Mouse (Mus musculus): ENCODE data around the gene Arid1b. TPM values are rescaled to one million over a fixed set of nuclear protein-coding genes. Genes with fewer than 3 reads are reported as not detected.

Arid1b gene
- polyA plus RNA-seq, 1 experiment from 2014 or later = 5.0 TPM

DNA sequence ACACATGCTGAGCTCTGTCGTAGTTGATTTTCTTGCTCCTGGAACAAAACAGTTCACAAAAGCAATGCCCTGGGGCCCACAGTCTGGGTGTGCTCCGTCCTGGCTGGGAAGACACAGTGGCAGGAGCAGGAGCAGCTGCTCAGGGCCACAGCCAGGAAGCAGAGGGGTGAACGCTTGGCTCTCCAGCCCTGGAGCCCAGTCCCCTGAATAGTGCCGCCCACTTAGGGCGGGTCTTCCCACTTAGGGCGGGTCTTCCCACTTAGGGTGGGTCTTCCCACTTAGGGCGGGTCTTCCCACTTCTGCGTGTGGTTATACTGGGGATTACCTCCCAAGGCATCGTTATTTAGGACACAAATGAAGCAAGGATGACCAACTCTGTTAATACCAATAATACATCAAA lies 264.8 kb downstream of the Arid1b start:
- Histone ChIP-seq H3K4me3 (no peak overlapping the region), H3K4me1 (replicated peaks) (peaks cover 22% of the 10 kb centered on the region), H3K9ac (no peak overlapping the region), H3K27me3 (no peaks in the 10 kb centered on the region), H3K27ac (peak overlapping the region; percentile 24; the same call in 1 of the 2 replicates), H3K36me3 (no peaks in the 10 kb centered on the region), H3K4me2 (no peak overlapping the region), H3K9me3 (replicated peaks) (no peaks in the 10 kb centered on the region)
- no peak for ATAC-seq (replicated peaks; ENCODE audit: insufficient number of reproducible peaks, insufficient read depth, low FRiP score, low read depth)
- WGBS = 82% methylated on average over 9 of the region's 9 CpGs

DNA sequence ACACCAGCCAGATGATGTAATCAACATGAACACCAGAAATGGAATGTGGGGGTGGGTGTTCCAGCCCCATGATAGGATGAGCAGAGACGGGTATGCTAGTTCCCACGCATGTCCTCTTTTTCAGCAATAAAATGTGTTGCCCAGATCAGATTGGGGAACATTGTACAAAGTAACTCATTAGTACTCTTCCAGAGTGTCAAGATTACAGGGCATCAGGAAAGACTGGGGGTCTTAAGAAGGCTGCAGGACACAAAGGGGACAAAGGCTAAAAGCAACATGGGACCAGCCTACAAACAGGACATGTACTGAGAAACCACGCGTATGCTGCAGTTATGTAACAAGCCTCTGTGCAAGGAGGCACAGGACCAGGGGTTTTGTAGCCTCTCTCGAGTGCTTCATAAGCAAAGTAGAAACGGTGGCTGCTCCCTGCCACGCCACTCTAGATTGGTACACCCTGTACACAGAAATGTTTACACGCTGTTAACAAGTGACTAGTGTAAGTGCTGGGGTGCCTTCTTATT lies 267.1 kb downstream of the Arid1b start:
- Histone ChIP-seq H3K4me1 (replicated peaks) (peaks cover 25% of the 10 kb centered on the region), H3K9me3 (replicated peaks) (no peaks in the 10 kb centered on the region), H3K9ac (no peak overlapping the region), H3K4me3 (no peak overlapping the region), H3K36me3 (no peaks in the 10 kb centered on the region), H3K27me3 (no peaks in the 10 kb centered on the region), H3K4me2 (no peak overlapping the region), H3K27ac (no peak overlapping the region)
- ATAC-seq (replicated peaks; ENCODE audit: insufficient number of reproducible peaks, insufficient read depth, low FRiP score, low read depth) = no peak
- WGBS = 80% methylated on average over 8 of the region's 8 CpGs

- Histone ChIP-seq H3K27ac (no peak overlapping the region), H3K4me1 (replicated peaks) (peaks cover 25% of the 10 kb centered on the region), H3K4me2 (no peak overlapping the region), H3K9ac (no peak overlapping the region), H3K27me3 (no peaks in the 10 kb centered on the region), H3K9me3 (replicated peaks) (no peaks in the 10 kb centered on the region), H3K4me3 (no peak overlapping the region), H3K36me3 (no peaks in the 10 kb centered on the region)
- no peak for ATAC-seq (replicated peaks; ENCODE audit: insufficient number of reproducible peaks, insufficient read depth, low FRiP score, low read depth)
- 74% methylated on average over 22 of the region's 22 CpGs for WGBS
Observed at GRCm38 (mm10) chr17:5261874-5262605, 267.9 kb downstream of the Arid1b start.

DNA sequence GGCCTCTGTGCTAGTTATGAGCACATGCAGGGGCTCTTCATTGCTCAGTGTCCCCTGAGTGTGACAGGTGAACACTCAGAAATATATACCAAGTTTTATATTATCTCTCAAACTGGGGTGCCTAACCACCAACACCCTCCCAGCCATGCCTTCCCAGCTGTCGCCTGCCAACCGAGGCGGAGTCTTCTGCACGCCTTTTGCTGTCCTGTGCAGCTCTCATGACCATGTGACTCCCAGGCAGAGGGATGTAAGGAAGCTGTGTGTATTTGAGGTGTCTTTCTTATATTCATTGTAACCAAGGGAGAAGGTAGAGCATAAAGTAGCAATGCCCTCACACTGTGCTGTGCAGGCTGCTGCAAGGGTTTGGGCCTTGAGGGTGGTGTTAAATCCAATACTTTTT lies 268.7 kb downstream of the Arid1b start:
- ATAC-seq (replicated peaks; ENCODE audit: insufficient number of reproducible peaks, insufficient read depth, low FRiP score, low read depth) = no peak
- H3K4me2 ChIP-seq = no peak overlapping the region
- no peak overlapping the region for H3K27ac ChIP-seq
- no peaks in the 10 kb centered on the region for H3K9me3 ChIP-seq (replicated peaks)
- 73% methylated on average over 4 of the region's 4 CpGs for WGBS
- H3K4me3 ChIP-seq = no peak overlapping the region
- no peaks in the 10 kb centered on the region for H3K36me3 ChIP-seq
- H3K27me3 ChIP-seq = no peaks in the 10 kb centered on the region
- H3K9ac ChIP-seq = no peak overlapping the region
- H3K4me1 ChIP-seq (replicated peaks) = peaks cover 21% of the 10 kb centered on the region

DNA sequence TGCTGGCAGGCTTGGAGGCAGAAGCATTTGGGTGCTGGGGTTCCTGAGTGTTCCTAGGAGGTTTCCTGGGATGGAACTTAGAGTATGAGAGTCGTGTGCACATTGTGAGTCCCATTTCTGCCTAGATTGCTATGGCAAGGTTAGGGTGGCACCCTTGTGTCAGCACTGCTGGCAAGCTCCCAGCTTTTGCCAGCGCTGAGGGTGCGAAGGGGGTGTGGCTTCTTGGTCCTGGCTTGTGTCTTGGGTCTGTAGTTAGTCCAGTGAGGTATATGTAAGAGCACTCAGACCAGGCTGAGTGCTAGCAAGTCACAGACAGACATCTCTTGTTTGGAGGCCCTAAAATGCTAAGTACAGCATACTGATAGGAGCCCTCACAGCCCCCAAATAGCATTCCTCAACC lies 270.7 kb downstream of the Arid1b start:
- Histone ChIP-seq H3K9me3 (replicated peaks) (no peaks in the 10 kb centered on the region), H3K4me2 (no peak overlapping the region), H3K36me3 (no peaks in the 10 kb centered on the region), H3K9ac (no peak overlapping the region), H3K4me1 (replicated peaks) (peaks cover 10% of the 10 kb centered on the region), H3K4me3 (no peak overlapping the region), H3K27ac (no peak overlapping the region), H3K27me3 (no peaks in the 10 kb centered on the region)
- no peak for ATAC-seq (replicated peaks; ENCODE audit: insufficient number of reproducible peaks, insufficient read depth, low FRiP score, low read depth)
- WGBS = 82% methylated on average over 3 of the region's 3 CpGs

GRCm38 (mm10) chr17:5265615-5266014 lies 271.5 kb downstream of the Arid1b start:
- Histone ChIP-seq H3K36me3 (no peaks in the 10 kb centered on the region), H3K27me3 (no peaks in the 10 kb centered on the region), H3K27ac (no peak overlapping the region), H3K9me3 (replicated peaks) (no peaks in the 10 kb centered on the region), H3K4me1 (replicated peaks) (peaks cover 6% of the 10 kb centered on the region; the same call in 1 of the 2 replicates), H3K4me2 (no peak overlapping the region), H3K9ac (no peak overlapping the region), H3K4me3 (no peak overlapping the region)
- ATAC-seq (replicated peaks; ENCODE audit: insufficient number of reproducible peaks, insufficient read depth, low FRiP score, low read depth) = no peak
- 83% methylated on average over 6 of the region's 6 CpGs for WGBS

- ATAC-seq (replicated peaks; ENCODE audit: insufficient number of reproducible peaks, insufficient read depth, low FRiP score, low read depth) = no peak
- Histone ChIP-seq H3K4me2 (no peak overlapping the region), H3K27ac (no peak overlapping the region), H3K4me1 (replicated peaks) (0 out of 2 replicates have a peak, but pooled peaks cover 5% of the 10 kb centered on the region), H3K9ac (no peak overlapping the region), H3K27me3 (no peaks in the 10 kb centered on the region), H3K36me3 (no peaks in the 10 kb centered on the region), H3K9me3 (replicated peaks) (no peaks in the 10 kb centered on the region), H3K4me3 (no peak overlapping the region)
- WGBS = 95% methylated on average over 6 of the region's 6 CpGs
Observed at GRCm38 (mm10) chr17:5267747-5268146, 273.6 kb downstream of the Arid1b start.

GRCm38 (mm10) chr17:5269302-5269701 lies 275.2 kb downstream of the Arid1b start:
- no peaks in the 10 kb centered on the region for H3K27me3 ChIP-seq
- no peak overlapping the region for H3K9ac ChIP-seq
- no peak overlapping the region for H3K4me3 ChIP-seq
- ATAC-seq (replicated peaks; ENCODE audit: insufficient number of reproducible peaks, insufficient read depth, low FRiP score, low read depth) = no peak
- H3K4me2 ChIP-seq = no peak overlapping the region
- H3K27ac ChIP-seq = no peak overlapping the region
- H3K36me3 ChIP-seq = no peaks in the 10 kb centered on the region
- 0 out of 2 replicates have a peak, but pooled peaks cover 3% of the 10 kb centered on the region for H3K4me1 ChIP-seq (replicated peaks)
- 89% methylated on average over 10 of the region's 10 CpGs for WGBS
- no peaks in the 10 kb centered on the region for H3K9me3 ChIP-seq (replicated peaks)

- no peak overlapping the region for H3K4me2 ChIP-seq
- no peak overlapping the region for H3K9ac ChIP-seq
- H3K4me1 ChIP-seq (replicated peaks) = 0 out of 2 replicates have a peak, but pooled peaks cover 1% of the 10 kb centered on the region
- H3K36me3 ChIP-seq = no peaks in the 10 kb centered on the region
- no peak overlapping the region for H3K27ac ChIP-seq
- no peak overlapping the region for H3K4me3 ChIP-seq
- WGBS = 81% methylated on average over 16 of the region's 16 CpGs
- ATAC-seq (replicated peaks; ENCODE audit: insufficient number of reproducible peaks, insufficient read depth, low FRiP score, low read depth) = no peak
- no peaks in the 10 kb centered on the region for H3K9me3 ChIP-seq (replicated peaks)
- H3K27me3 ChIP-seq = no peaks in the 10 kb centered on the region
Observed at GRCm38 (mm10) chr17:5269774-5270173, 275.6 kb downstream of the Arid1b start.

DNA sequence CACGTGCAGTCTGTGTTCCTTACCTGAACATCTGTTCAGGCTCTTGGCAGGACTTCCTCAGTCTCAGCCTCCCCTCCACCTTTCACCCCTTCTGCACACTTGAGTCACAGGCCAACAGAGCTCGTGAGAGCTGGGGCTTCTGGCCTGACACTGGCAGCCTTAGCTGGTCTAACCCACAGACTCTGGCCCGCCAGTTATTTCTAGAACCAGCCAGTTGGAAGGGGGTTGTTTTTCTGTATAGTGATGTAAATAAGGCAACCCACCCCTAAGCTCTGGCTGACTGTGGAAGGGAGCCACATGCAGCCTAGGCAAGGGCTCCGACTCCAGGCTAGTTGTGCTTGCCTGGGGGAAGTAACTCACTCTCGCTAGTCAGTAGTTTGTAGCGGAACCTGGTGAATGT lies 276.7 kb downstream of the Arid1b start:
- Histone ChIP-seq H3K27me3 (no peaks in the 10 kb centered on the region), H3K4me3 (no peak overlapping the region), H3K4me2 (no peak overlapping the region), H3K27ac (no peak overlapping the region), H3K4me1 (replicated peaks) (no peaks in the 10 kb centered on the region), H3K9me3 (replicated peaks) (no peaks in the 10 kb centered on the region), H3K36me3 (no peaks in the 10 kb centered on the region), H3K9ac (no peak overlapping the region)
- WGBS = 80% methylated on average over 6 of the region's 6 CpGs
- no peak for ATAC-seq (replicated peaks; ENCODE audit: insufficient number of reproducible peaks, insufficient read depth, low FRiP score, low read depth)

DNA sequence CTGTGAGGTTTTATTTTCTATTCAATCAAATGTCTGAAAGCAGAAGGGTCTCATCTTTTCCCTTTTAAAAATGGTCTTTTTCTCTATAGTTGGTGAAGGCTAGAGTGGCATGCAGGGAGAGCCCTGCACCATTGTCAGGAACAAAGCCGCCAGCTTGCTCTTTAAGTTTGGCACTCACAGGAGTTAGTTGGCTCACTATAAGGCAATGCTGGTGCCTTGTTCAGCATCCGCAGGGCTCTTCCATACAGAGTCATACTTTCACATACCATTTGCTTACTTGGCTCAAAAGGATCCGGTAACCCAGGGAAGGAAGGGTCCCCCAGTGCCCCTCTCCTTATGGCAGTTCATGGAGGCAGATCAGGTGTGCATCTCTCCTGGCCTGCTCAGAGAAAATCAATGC lies 279.0 kb downstream of the Arid1b start:
- H3K27ac ChIP-seq = 0 out of 2 replicates have a peak overlapping the region, but pooled peaks have one; percentile 1
- ATAC-seq (replicated peaks; ENCODE audit: insufficient number of reproducible peaks, insufficient read depth, low FRiP score, low read depth) = no peak
- 85% methylated on average over 3 of the region's 3 CpGs for WGBS

DNA sequence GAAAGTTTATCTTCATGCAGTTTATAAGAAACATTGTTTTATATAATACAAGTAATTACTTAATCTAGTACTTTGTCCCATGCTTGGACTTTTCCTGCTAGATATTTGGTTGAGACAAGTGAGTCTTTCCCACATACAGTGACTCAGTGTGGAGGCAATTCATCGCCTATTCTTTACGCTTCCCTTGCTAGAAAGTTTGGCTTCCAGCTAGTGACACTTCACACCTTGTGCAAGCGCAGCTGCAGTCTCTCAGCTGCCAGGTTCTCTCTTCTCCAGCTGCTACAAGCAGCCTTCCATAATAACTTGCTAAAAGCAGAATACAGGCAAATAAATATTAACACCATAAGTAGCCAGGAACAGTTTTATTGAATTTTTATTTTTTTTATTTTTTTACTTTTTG lies 279.6 kb downstream of the Arid1b start:
- Histone ChIP-seq H3K4me1 (replicated peaks) (peaks cover 11% of the 10 kb centered on the region), H3K36me3 (no peaks in the 10 kb centered on the region), H3K9me3 (replicated peaks) (no peaks in the 10 kb centered on the region), H3K27ac (no peak overlapping the region), H3K9ac (no peak overlapping the region), H3K4me2 (no peak overlapping the region), H3K4me3 (no peak overlapping the region), H3K27me3 (no peaks in the 10 kb centered on the region)
- 57% methylated on average over 3 of the region's 3 CpGs for WGBS
- ATAC-seq (replicated peaks; ENCODE audit: insufficient number of reproducible peaks, insufficient read depth, low FRiP score, low read depth) = no peak

More for the DNA sequence above, 279.0 kb downstream of the Arid1b start:
- Histone ChIP-seq H3K9me3 (replicated peaks) (no peaks in the 10 kb centered on the region), H3K9ac (no peak overlapping the region), H3K4me1 (replicated peaks) (peaks cover 11% of the 10 kb centered on the region), H3K36me3 (no peaks in the 10 kb centered on the region), H3K4me2 (no peak overlapping the region), H3K4me3 (no peak overlapping the region), H3K27me3 (no peaks in the 10 kb centered on the region)

All from heart, embryonic 15.5 days (tissue).